Mouse (Mus musculus): ENCODE data around the gene Trim52.
"Not testable (repeated sequence)": the region's sequence is repeated elsewhere in the genome, so short reads cannot be mapped to it uniquely, and the experiment has no call there.

The Trim52 gene

GRCm38 (mm10) chr14:106105980-106106379 is at the start of gene Trim52:
Trim52 (plus strand) TSS chr14:106106198.
- no peak for DNase-seq

- no peak for DNase-seq
Measured at GRCm38 (mm10) chr14:106072608-106073007, 33.4 kb upstream of the Trim52 start.

GRCm38 (mm10) chr14:106075181-106076064 is 30.6 kb upstream of the Trim52 start:
- DNase-seq: no peak

- DNase-seq: no peak
Measured at GRCm38 (mm10) chr14:106088480-106089037, 17.4 kb upstream of the Trim52 start.

GRCm38 (mm10) chr14:106096816-106097215 is 9.2 kb upstream of the Trim52 start:
- peak; percentile 60 for DNase-seq

- no peak for DNase-seq
Measured at GRCm38 (mm10) chr14:106100858-106101257, 5.1 kb upstream of the Trim52 start.

- DNase-seq: no peak
Measured at GRCm38 (mm10) chr14:106106425-106106824, 427 bp downstream of the Trim52 start.

- no peak for DNase-seq
Measured at GRCm38 (mm10) chr14:106119371-106119770, 13.4 kb downstream of the Trim52 start.

- no peak for DNase-seq
Measured at GRCm38 (mm10) chr14:106136272-106136671, 30.3 kb downstream of the Trim52 start.

GRCm38 (mm10) chr14:106151188-106151587 is 45.2 kb downstream of the Trim52 start:
- DNase-seq: no peak

- DNase-seq: no peak
Measured at GRCm38 (mm10) chr14:106154879-106155576, 49.0 kb downstream of the Trim52 start.

- no peak for DNase-seq
Measured at GRCm38 (mm10) chr14:106156533-106156932, 50.5 kb downstream of the Trim52 start.

- DNase-seq: no peak
Measured at GRCm38 (mm10) chr14:106162331-106162730, 56.3 kb downstream of the Trim52 start.

GRCm38 (mm10) chr14:106163196-106163595 is 57.2 kb downstream of the Trim52 start:
- DNase-seq: no peak

- DNase-seq: not testable (repeated sequence)
Measured at GRCm38 (mm10) chr14:106163933-106164332, 57.9 kb downstream of the Trim52 start.

GRCm38 (mm10) chr14:106176879-106177278 is 70.9 kb downstream of the Trim52 start:
- peak; percentile 36 for DNase-seq

- DNase-seq: no peak
Measured at GRCm38 (mm10) chr14:106178245-106178644, 72.2 kb downstream of the Trim52 start.

GRCm38 (mm10) chr14:106179102-106179727 is 73.2 kb downstream of the Trim52 start:
- DNase-seq: no peak

GRCm38 (mm10) chr14:106179728-106180125 is 73.7 kb downstream of the Trim52 start:
- no peak for DNase-seq

GRCm38 (mm10) chr14:106180616-106181015 is 74.6 kb downstream of the Trim52 start:
- no peak for DNase-seq

- no peak for DNase-seq
Measured at GRCm38 (mm10) chr14:106183985-106184384, 78.0 kb downstream of the Trim52 start.
